Mouse (Mus musculus) liver, postnatal 0 days (tissue): ENCODE measurements around the gene Spg7.

Source experiments
- CTCF ChIP-seq: sonication (generic); IDR thresholded peaks from 2 replicates; pipeline ENCODE4 v1.5.1; 2016; ENCODE audit warnings: antibody characterized with exemption, low read depth
- EP300 ChIP-seq: IDR thresholded peaks from 2 replicates; pipeline ENCODE4 v1.6.1; 2016; ENCODE audit warnings: antibody characterized with exemption, low read depth, mild to moderate bottlenecking

GRCm38 (mm10) chr8:123020859-123021258 lies 41.9 kb upstream of the Spg7 start:
- TF ChIP-seq EP300, result no peak
- no peak for TF ChIP-seq CTCF
